Mouse (Mus musculus): ENCODE data around the gene Cox19. TPM values are rescaled to one million over a fixed set of nuclear protein-coding genes. Genes with fewer than 3 reads are reported as not detected.

The Cox19 gene
- total and polyA plus RNA-seq, 2 experiments from 2014 or later, result 88.6 to 123 TPM

- DNase-seq (ENCODE audit: low spot score) (peak; percentile 75), ATAC-seq (ENCODE audit: insufficient read depth, low read depth) (peak; percentile 66)
- Histone ChIP-seq H3K27me3 (ENCODE audit: control insufficient read depth, insufficient read depth, low read length) (no peaks in the 10 kb centered on the region), H3K4me1 (ENCODE audit: control insufficient read depth, insufficient read depth) (0 out of 2 replicates have a peak, but pooled peaks cover 6% of the 10 kb centered on the region), H3K9ac (replicated peaks; ENCODE audit: low read depth, low read length) (no peak overlapping the region), H3K36me3 (replicated peaks; ENCODE audit: control insufficient read depth, insufficient read depth, low read length) (no peaks in the 10 kb centered on the region), H3K27ac (ENCODE audit: low read depth) (peak overlapping the region; percentile 70), H3K9me3 (replicated peaks; ENCODE audit: control insufficient read depth, low read length) (no peaks in the 10 kb centered on the region), H3K4me3 (ENCODE audit: low read depth, low read length) (no peak overlapping the region), H3K4me2 (ENCODE audit: low read depth, low read length) (no peak overlapping the region)
- TF ChIP-seq EP300 (IDR thresholded peaks at IDR 0.05; ENCODE audit: low read depth) (peak; percentile 63), CTCF (IDR thresholded peaks at IDR 0.05; ENCODE audit: low read depth) (peak; percentile 99)
- WGBS, result 36% methylated on average over 12 of the region's 12 CpGs
Measured at GRCm38 (mm10) chr5:139364260-139364910, 13.2 kb upstream of the Cox19 start.

DNA sequence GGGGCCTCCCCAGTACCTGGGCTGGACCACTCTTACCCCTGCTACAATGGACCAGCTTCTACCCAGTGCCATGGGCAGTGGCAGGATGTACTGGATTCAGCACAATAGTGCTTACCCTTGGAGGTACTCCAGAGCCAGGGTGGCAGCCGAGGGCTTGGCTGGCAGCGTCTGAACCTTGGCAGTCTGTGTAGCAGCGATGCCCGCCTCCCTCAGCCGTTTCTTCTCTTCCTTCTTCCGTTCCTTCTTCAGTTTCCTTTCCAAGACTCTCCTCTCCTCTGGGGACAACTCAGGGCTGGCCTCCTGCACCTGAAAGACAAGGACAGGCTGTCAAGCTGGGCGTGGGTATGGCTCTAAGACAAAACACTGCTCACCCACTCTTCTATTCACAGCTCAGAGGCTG, 12.6 kb upstream of the Cox19 start:
- 57% methylated on average over 7 of the region's 7 CpGs for WGBS
- no peak overlapping the region for H3K4me2 ChIP-seq (ENCODE audit: low read depth, low read length)
- H3K9me3 ChIP-seq (replicated peaks; ENCODE audit: control insufficient read depth, low read length), result no peaks in the 10 kb centered on the region
- no peaks in the 10 kb centered on the region for H3K36me3 ChIP-seq (replicated peaks; ENCODE audit: control insufficient read depth, insufficient read depth, low read length)
- no peak overlapping the region; the same call in 1 of the 2 replicates for H3K27ac ChIP-seq (ENCODE audit: low read depth)
- H3K27me3 ChIP-seq (ENCODE audit: control insufficient read depth, insufficient read depth, low read length), result no peaks in the 10 kb centered on the region
- no peak overlapping the region for H3K9ac ChIP-seq (replicated peaks; ENCODE audit: low read depth, low read length)
- no peak overlapping the region for H3K4me3 ChIP-seq (ENCODE audit: low read depth, low read length)
- ATAC-seq (ENCODE audit: insufficient read depth, low read depth) (no peak), DNase-seq (ENCODE audit: low spot score) (no peak)
- H3K4me1 ChIP-seq (ENCODE audit: control insufficient read depth, insufficient read depth), result 0 out of 2 replicates have a peak, but pooled peaks cover 6% of the 10 kb centered on the region
- TF ChIP-seq CTCF (IDR thresholded peaks at IDR 0.05; ENCODE audit: low read depth), result no peak
- TF ChIP-seq EP300 (IDR thresholded peaks at IDR 0.05; ENCODE audit: low read depth), result no peak

GRCm38 (mm10) chr5:139359244-139359643, 8.0 kb upstream of the Cox19 start:
- H3K27me3 ChIP-seq (ENCODE audit: control insufficient read depth, insufficient read depth, low read length), result no peaks in the 10 kb centered on the region
- TF ChIP-seq EP300 (IDR thresholded peaks at IDR 0.05; ENCODE audit: low read depth) (no peak), CTCF (IDR thresholded peaks at IDR 0.05; ENCODE audit: low read depth) (no peak)
- no peak overlapping the region for H3K4me3 ChIP-seq (ENCODE audit: low read depth, low read length)
- H3K4me2 ChIP-seq (ENCODE audit: low read depth, low read length), result no peak overlapping the region
- no peak for ATAC-seq (ENCODE audit: insufficient read depth, low read depth)
- H3K36me3 ChIP-seq (replicated peaks; ENCODE audit: control insufficient read depth, insufficient read depth, low read length), result no peaks in the 10 kb centered on the region
- DNase-seq (ENCODE audit: low spot score), result no peak
- H3K4me1 ChIP-seq (ENCODE audit: control insufficient read depth, insufficient read depth), result 0 out of 2 replicates have a peak, but pooled peaks cover under 1% of the 10 kb centered on the region
- H3K9me3 ChIP-seq (replicated peaks; ENCODE audit: control insufficient read depth, low read length), result no peaks in the 10 kb centered on the region
- H3K9ac ChIP-seq (replicated peaks; ENCODE audit: low read depth, low read length), result no peak overlapping the region
- no peak overlapping the region for H3K27ac ChIP-seq (ENCODE audit: low read depth)
- WGBS, result 78% methylated on average over 5 of the region's 5 CpGs

DNA sequence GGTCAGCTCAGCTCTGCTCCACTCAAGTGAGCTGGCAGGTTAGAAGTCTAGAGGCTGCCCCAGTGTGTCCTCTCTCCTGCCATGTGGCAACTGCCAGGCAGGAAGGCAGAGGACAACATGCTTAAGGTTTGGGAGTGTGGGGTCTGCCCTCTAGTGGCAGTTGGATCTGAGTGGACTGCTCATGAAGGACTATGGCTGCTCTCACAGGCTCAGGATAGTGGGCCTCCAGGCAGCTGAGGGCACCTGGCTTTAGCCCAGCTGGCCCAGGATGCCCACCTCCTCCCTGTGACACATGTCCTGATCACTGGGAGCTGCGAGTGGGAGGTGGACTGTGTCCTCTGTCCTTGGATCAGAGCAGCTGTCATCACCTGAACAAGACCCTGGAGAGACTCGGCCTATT, 7.4 kb upstream of the Cox19 start:
- peak; percentile 62 for DNase-seq (ENCODE audit: low spot score)
- H3K4me2 ChIP-seq (ENCODE audit: low read depth, low read length), result no peak overlapping the region

DNA sequence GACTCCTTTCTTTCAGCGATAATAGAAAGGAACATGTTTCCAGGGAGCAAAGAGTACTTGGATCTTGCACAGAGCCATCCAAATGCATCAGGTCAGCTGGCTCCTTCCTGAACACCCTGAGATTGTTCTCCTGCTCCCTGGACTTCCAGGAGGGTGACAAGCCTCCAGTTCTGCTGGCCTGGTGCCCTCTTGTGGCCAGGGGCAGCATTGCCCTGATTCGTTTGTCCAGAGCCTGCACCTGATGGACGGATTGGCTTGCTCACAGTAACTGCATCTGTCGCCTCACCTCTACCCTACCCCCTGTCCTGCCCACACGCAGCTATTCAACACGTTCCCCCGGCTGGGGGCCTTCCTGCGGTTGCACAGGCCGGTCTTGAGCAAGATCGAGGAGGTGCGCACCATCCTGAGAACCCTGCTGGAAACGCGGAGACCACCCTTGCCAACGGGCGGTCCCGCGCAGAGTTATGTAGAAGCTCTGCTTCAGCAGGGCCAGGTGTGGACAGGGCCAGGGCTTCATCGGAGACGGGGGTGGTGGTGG, 4.1 kb upstream of the Cox19 start:
- Histone ChIP-seq H3K4me1 (ENCODE audit: control insufficient read depth, insufficient read depth) (no peaks in the 10 kb centered on the region), H3K9me3 (replicated peaks; ENCODE audit: control insufficient read depth, low read length) (no peaks in the 10 kb centered on the region), H3K9ac (replicated peaks; ENCODE audit: low read depth, low read length) (no peak overlapping the region), H3K4me3 (ENCODE audit: low read depth, low read length) (no peak overlapping the region), H3K36me3 (replicated peaks; ENCODE audit: control insufficient read depth, insufficient read depth, low read length) (no peaks in the 10 kb centered on the region), H3K4me2 (ENCODE audit: low read depth, low read length) (no peak overlapping the region), H3K27ac (ENCODE audit: low read depth) (no peak overlapping the region), H3K27me3 (ENCODE audit: control insufficient read depth, insufficient read depth, low read length) (0 out of 2 replicates have a peak, but pooled peaks cover 4% of the 10 kb centered on the region)
- peak; percentile 39; the same call in 1 of the 2 replicates for ATAC-seq (ENCODE audit: insufficient read depth, low read depth)
- peak; percentile 97 for TF ChIP-seq CTCF (IDR thresholded peaks at IDR 0.05; ENCODE audit: low read depth)
- no peak for TF ChIP-seq EP300 (IDR thresholded peaks at IDR 0.05; ENCODE audit: low read depth)
- WGBS, result 32% methylated on average over 19 of the region's 19 CpGs
- peak; percentile 57 for DNase-seq (ENCODE audit: low spot score)

More for the DNA sequence above, 7.4 kb upstream of the Cox19 start:
- TF ChIP-seq EP300 (IDR thresholded peaks at IDR 0.05; ENCODE audit: low read depth) (no peak), CTCF (IDR thresholded peaks at IDR 0.05; ENCODE audit: low read depth) (peak; percentile 73)
- Histone ChIP-seq H3K27me3 (ENCODE audit: control insufficient read depth, insufficient read depth, low read length) (no peaks in the 10 kb centered on the region), H3K4me1 (ENCODE audit: control insufficient read depth, insufficient read depth) (no peaks in the 10 kb centered on the region), H3K9ac (replicated peaks; ENCODE audit: low read depth, low read length) (no peak overlapping the region), H3K27ac (ENCODE audit: low read depth) (no peak overlapping the region), H3K9me3 (replicated peaks; ENCODE audit: control insufficient read depth, low read length) (no peaks in the 10 kb centered on the region), H3K4me3 (ENCODE audit: low read depth, low read length) (no peak overlapping the region), H3K36me3 (replicated peaks; ENCODE audit: control insufficient read depth, insufficient read depth, low read length) (no peaks in the 10 kb centered on the region)
- 34% methylated on average over 2 of the region's 2 CpGs for WGBS
- peak; percentile 77 for ATAC-seq (ENCODE audit: insufficient read depth, low read depth)

Data from heart, postnatal 0 days (tissue).